Mouse (Mus musculus) heart, postnatal 0 days (tissue): ENCODE measurements around the gene Ctnnd1.

Source experiments
- CTCF ChIP-seq: IDR thresholded peaks from 2 replicates; pipeline ENCODE4 v1.5.1; 2016; ENCODE audit warnings: antibody characterized with exemption, control low read depth, low read depth
- EP300 ChIP-seq: IDR thresholded peaks from 2 replicates; pipeline ENCODE4 v1.6.1; 2016; ENCODE audit warnings: antibody characterized with exemption, low read depth

DNA sequence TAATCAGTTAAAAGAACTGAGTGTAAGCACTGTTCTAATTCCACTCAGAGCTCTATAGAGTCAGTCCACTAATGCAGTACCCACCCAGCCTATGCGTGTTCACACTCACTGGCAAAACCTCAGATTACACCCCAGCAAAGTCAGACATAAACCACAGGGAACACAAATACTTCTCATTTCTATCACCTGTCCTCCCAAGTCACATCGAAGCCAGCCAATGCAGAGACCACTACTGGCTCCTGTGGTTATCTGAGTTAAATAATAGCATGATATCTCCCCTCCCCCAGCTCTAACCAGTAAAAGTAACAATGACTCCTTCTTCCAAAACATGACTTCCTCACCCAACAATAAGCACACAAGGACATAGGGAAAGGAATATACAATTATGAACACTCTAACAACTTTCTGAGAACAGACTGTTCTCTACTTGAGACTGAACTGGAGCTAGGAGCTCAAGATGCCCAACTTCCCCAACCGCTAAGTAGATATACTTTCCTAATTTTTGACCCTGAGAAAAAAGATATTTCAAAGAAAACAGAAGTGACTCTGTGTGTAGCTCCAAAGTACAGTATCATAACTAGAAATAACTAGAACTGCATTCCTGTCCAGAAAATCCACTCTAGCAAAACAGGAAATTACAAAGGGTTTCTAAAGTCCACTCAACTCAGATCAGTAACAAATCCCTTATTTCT lies 27.0 kb downstream of the Ctnnd1 start:
- TF ChIP-seq CTCF, result no peak
- TF ChIP-seq EP300, result no peak
